Mouse (Mus musculus): ENCODE data around the gene Psmd1. TPM values are rescaled to one million over a fixed set of nuclear protein-coding genes. Genes with fewer than 3 reads are reported as not detected.
A peak's percentile ranks its signal among the peaks of the same experiment; 100 is the strongest.

Gene Psmd1
- polyA plus RNA-seq, 1 experiment from 2014 or later = 182 TPM

- no peak for ATAC-seq (replicated peaks)
- H3K4me1 ChIP-seq = no peaks in the 10 kb centered on the region
- no peak overlapping the region for H3K9ac ChIP-seq (replicated peaks)
- no peaks in the 10 kb centered on the region for H3K27me3 ChIP-seq
- no peak overlapping the region for H3K27ac ChIP-seq (replicated peaks)
- peaks cover 64% of the 10 kb centered on the region for H3K36me3 ChIP-seq
- H3K4me2 ChIP-seq (replicated peaks) = no peak overlapping the region
- no peaks in the 10 kb centered on the region for H3K9me3 ChIP-seq
- H3K4me3 ChIP-seq = no peak overlapping the region
- 90% methylated on average over 7 of the region's 7 CpGs for WGBS
These were observed 30.2 kb downstream of the Psmd1 start for GRCm38 (mm10) chr1:86094413-86094812.

GRCm38 (mm10) chr1:86105054-86105453 is 40.9 kb downstream of the Psmd1 start:
- no peaks in the 10 kb centered on the region for H3K4me1 ChIP-seq
- no peak overlapping the region for H3K4me2 ChIP-seq (replicated peaks)
- 100% methylated on average over 1 of the region's 1 CpGs for WGBS
- no peak overlapping the region for H3K9ac ChIP-seq (replicated peaks)
- H3K36me3 ChIP-seq = peaks cover 10% of the 10 kb centered on the region; the same call in 1 of the 2 replicates
- H3K9me3 ChIP-seq = no peaks in the 10 kb centered on the region
- no peak for ATAC-seq (replicated peaks)
- no peak overlapping the region for H3K27ac ChIP-seq (replicated peaks)
- H3K27me3 ChIP-seq = no peaks in the 10 kb centered on the region
- H3K4me3 ChIP-seq = no peak overlapping the region

GRCm38 (mm10) chr1:86111779-86112178 is 47.6 kb downstream of the Psmd1 start, which contains the start of gene Htr2b:
Htr2b (minus strand) TSS chr1:86111970.
- Histone ChIP-seq H3K4me3 (no peak within 1 kb of the TSS), H3K4me1 (0 out of 2 replicates have a peak, but pooled peaks cover 8% of the 10 kb centered on the region), H3K4me2 (replicated peaks) (no peak within 1 kb of the TSS), H3K9ac (replicated peaks) (no peak within 1 kb of the TSS), H3K9me3 (no peaks in the 10 kb centered on the region), H3K36me3 (0 out of 2 replicates have a peak, but pooled peaks cover 6% of the 10 kb centered on the region), H3K27me3 (no peaks in the 10 kb centered on the region), H3K27ac (replicated peaks) (peak within 1 kb of the TSS; percentile 5; the same call in 1 of the 2 replicates)
- ATAC-seq (replicated peaks) = no peak
- 35% methylated on average over 6 of the region's 6 CpGs for WGBS

GRCm38 (mm10) chr1:86114141-86114540 is 50.0 kb downstream of the Psmd1 start:
- ATAC-seq (replicated peaks) = no peak
- no peak overlapping the region for H3K9ac ChIP-seq (replicated peaks)
- no peaks in the 10 kb centered on the region for H3K9me3 ChIP-seq
- H3K36me3 ChIP-seq = peaks cover 18% of the 10 kb centered on the region
- no peak overlapping the region for H3K4me3 ChIP-seq
- H3K27me3 ChIP-seq = no peaks in the 10 kb centered on the region
- H3K4me1 ChIP-seq = 0 out of 2 replicates have a peak, but pooled peaks cover 8% of the 10 kb centered on the region
- no peak overlapping the region for H3K4me2 ChIP-seq (replicated peaks)
- 89% methylated on average over 3 of the region's 3 CpGs for WGBS
- no peak overlapping the region for H3K27ac ChIP-seq (replicated peaks)

- WGBS = 94% methylated on average over 4 of the region's 4 CpGs
- H3K36me3 ChIP-seq = peaks cover 41% of the 10 kb centered on the region
- no peaks in the 10 kb centered on the region for H3K27me3 ChIP-seq
- ATAC-seq (replicated peaks) = no peak
- no peak overlapping the region for H3K4me3 ChIP-seq
- H3K9me3 ChIP-seq = no peaks in the 10 kb centered on the region
- no peak overlapping the region for H3K4me2 ChIP-seq (replicated peaks)
- H3K4me1 ChIP-seq = no peaks in the 10 kb centered on the region
- no peak overlapping the region for H3K9ac ChIP-seq (replicated peaks)
- no peak overlapping the region for H3K27ac ChIP-seq (replicated peaks)
These were observed 55.4 kb downstream of the Psmd1 start for GRCm38 (mm10) chr1:86119549-86119948.

- H3K36me3 ChIP-seq = peaks cover 63% of the 10 kb centered on the region
- no peak for ATAC-seq (replicated peaks)
- no peaks in the 10 kb centered on the region for H3K4me1 ChIP-seq
- H3K9me3 ChIP-seq = no peaks in the 10 kb centered on the region
- no peak overlapping the region for H3K4me2 ChIP-seq (replicated peaks)
- H3K4me3 ChIP-seq = no peak overlapping the region
- 95% methylated on average over 2 of the region's 2 CpGs for WGBS
- H3K27ac ChIP-seq (replicated peaks) = no peak overlapping the region
- no peaks in the 10 kb centered on the region for H3K27me3 ChIP-seq
- H3K9ac ChIP-seq (replicated peaks) = no peak overlapping the region
These were observed 61.8 kb downstream of the Psmd1 start for GRCm38 (mm10) chr1:86126036-86126435.

GRCm38 (mm10) chr1:86133337-86133736 is 69.2 kb downstream of the Psmd1 start, which contains the start of gene Gm21972:
Gm21972 (plus strand) TSS chr1:86133637.
- ATAC-seq (replicated peaks) = no peak
- 95% methylated on average over 4 of the region's 4 CpGs for WGBS
- no peak within 1 kb of the TSS for H3K4me2 ChIP-seq (replicated peaks)
- H3K9ac ChIP-seq (replicated peaks) = no peak within 1 kb of the TSS
- H3K36me3 ChIP-seq = peaks cover 78% of the 10 kb centered on the region
- no peaks in the 10 kb centered on the region for H3K27me3 ChIP-seq
- H3K4me1 ChIP-seq = no peaks in the 10 kb centered on the region
- H3K27ac ChIP-seq (replicated peaks) = no peak within 1 kb of the TSS
- H3K9me3 ChIP-seq = no peaks in the 10 kb centered on the region
- H3K4me3 ChIP-seq = no peak within 1 kb of the TSS

GRCm38 (mm10) chr1:86135315-86135714 is 71.1 kb downstream of the Psmd1 start:
- Histone ChIP-seq H3K4me2 (replicated peaks) (no peak overlapping the region), H3K4me1 (no peaks in the 10 kb centered on the region), H3K9me3 (no peaks in the 10 kb centered on the region), H3K27me3 (no peaks in the 10 kb centered on the region), H3K9ac (replicated peaks) (no peak overlapping the region), H3K36me3 (peaks cover 77% of the 10 kb centered on the region), H3K4me3 (no peak overlapping the region), H3K27ac (replicated peaks) (no peak overlapping the region)
- 85% methylated on average over 6 of the region's 6 CpGs for whole genome bisulfite sequencing
- no peak for ATAC-seq (replicated peaks)

- Histone ChIP-seq H3K27me3 (no peaks in the 10 kb centered on the region), H3K36me3 (peaks cover 32% of the 10 kb centered on the region), H3K9ac (replicated peaks) (no peak overlapping the region), H3K4me1 (no peaks in the 10 kb centered on the region), H3K4me3 (no peak overlapping the region), H3K27ac (replicated peaks) (no peak overlapping the region), H3K4me2 (replicated peaks) (no peak overlapping the region), H3K9me3 (no peaks in the 10 kb centered on the region)
- 86% methylated on average over 3 of the region's 3 CpGs for WGBS
- ATAC-seq (replicated peaks) = no peak
These were observed 76.9 kb downstream of the Psmd1 start for GRCm38 (mm10) chr1:86141081-86141480.

GRCm38 (mm10) chr1:86143165-86143564 is 79.0 kb downstream of the Psmd1 start:
- no peaks in the 10 kb centered on the region for H3K4me1 ChIP-seq
- WGBS = 86% methylated on average over 4 of the region's 4 CpGs
- H3K36me3 ChIP-seq = peaks cover 16% of the 10 kb centered on the region
- no peak overlapping the region for H3K27ac ChIP-seq (replicated peaks)
- H3K9ac ChIP-seq (replicated peaks) = no peak overlapping the region
- H3K4me2 ChIP-seq (replicated peaks) = no peak overlapping the region
- H3K27me3 ChIP-seq = no peaks in the 10 kb centered on the region
- ATAC-seq (replicated peaks) = no peak
- no peak overlapping the region for H3K4me3 ChIP-seq
- no peaks in the 10 kb centered on the region for H3K9me3 ChIP-seq

GRCm38 (mm10) chr1:86144001-86144944 is 80.1 kb downstream of the Psmd1 start:
- ATAC-seq (replicated peaks) = no peak
- Histone ChIP-seq H3K4me1 (no peaks in the 10 kb centered on the region), H3K9me3 (no peaks in the 10 kb centered on the region), H3K27ac (replicated peaks) (no peak overlapping the region), H3K4me2 (replicated peaks) (no peak overlapping the region), H3K27me3 (no peaks in the 10 kb centered on the region), H3K4me3 (no peak overlapping the region), H3K36me3 (peaks cover 5% of the 10 kb centered on the region), H3K9ac (replicated peaks) (no peak overlapping the region)
- 78% methylated on average over 21 of the region's 21 CpGs for WGBS

GRCm38 (mm10) chr1:86146293-86146692 is 82.1 kb downstream of the Psmd1 start:
- Histone ChIP-seq H3K4me1 (no peaks in the 10 kb centered on the region), H3K4me2 (replicated peaks) (no peak overlapping the region), H3K9me3 (no peaks in the 10 kb centered on the region), H3K27ac (replicated peaks) (no peak overlapping the region), H3K27me3 (no peaks in the 10 kb centered on the region), H3K36me3 (no peaks in the 10 kb centered on the region), H3K4me3 (no peak overlapping the region), H3K9ac (replicated peaks) (no peak overlapping the region)
- 80% methylated on average over 5 of the region's 5 CpGs for WGBS
- no peak for ATAC-seq (replicated peaks)

Data from forebrain, embryonic 15.5 days (tissue).